Mouse (Mus musculus): ENCODE measurements at regions not wholly inside any gene's neighbourhood (a gene's known extent, or its start where the extent isn't known, plus 50 kb on each side); places are given as distances from the start of the nearest gene placed in this dataset.
A peak's percentile ranks its signal among the peaks of the same experiment; 100 is the strongest.
"Not testable (repeated sequence)": the region's sequence is repeated elsewhere in the genome, so short reads cannot be mapped to it uniquely, and the experiment has no call there.

DNA sequence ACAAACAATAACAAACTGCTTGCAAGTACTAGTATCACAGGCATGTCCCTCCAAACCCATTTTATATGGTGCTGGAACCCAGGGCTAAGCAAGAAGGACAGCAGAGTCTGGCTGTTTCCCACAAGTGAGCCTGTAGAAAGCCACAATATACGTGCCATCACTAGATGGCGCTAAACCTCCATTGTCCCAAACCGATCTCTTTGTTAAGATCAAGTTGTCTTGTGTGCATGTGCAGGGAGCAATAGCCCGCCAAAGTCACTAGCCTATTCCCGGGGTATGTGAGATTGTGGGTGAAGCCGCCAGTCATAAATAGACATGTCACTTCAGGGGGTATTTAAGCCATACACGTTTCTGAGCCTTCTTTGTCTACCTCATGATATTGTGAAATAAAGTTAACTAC is 145.4 kb upstream of the Asap2 start:
- not testable (repeated sequence) for H3K9me3 ChIP-seq (replicated peaks; ENCODE audit: low read length); H3K9ac ChIP-seq (ENCODE audit: low read depth, low read length); H3K36me3 ChIP-seq (ENCODE audit: insufficient read depth, low read length); H3K27me3 ChIP-seq (ENCODE audit: insufficient read depth, low read length); H3K4me3 ChIP-seq (replicated peaks; ENCODE audit: low read depth, low read length); ATAC-seq (replicated peaks; ENCODE audit: low FRiP score, low read depth); H3K27ac ChIP-seq; H3K4me1 ChIP-seq (replicated peaks; ENCODE audit: insufficient read depth, low read length)
- H3K4me2 ChIP-seq (ENCODE audit: low read length) = 0 out of 2 replicates have a peak overlapping the region, but pooled peaks have one; percentile 7
- peak; percentile 24 for DNase-seq (ENCODE audit: low spot score)
- WGBS = 51% methylated on average over 7 of the region's 7 CpGs
- TF ChIP-seq CTCF (IDR thresholded peaks at IDR 0.05; ENCODE audit: low read depth) = peak; percentile 54

- TF ChIP-seq CTCF (IDR thresholded peaks at IDR 0.05; ENCODE audit: low read depth) = no peak
- DNase-seq (ENCODE audit: low spot score) = peak; percentile 0
- Histone ChIP-seq H3K9me3 (replicated peaks; ENCODE audit: low read length) (no peaks in the 10 kb centered on the region), H3K27ac (no peak overlapping the region), H3K9ac (ENCODE audit: low read depth, low read length) (no peak overlapping the region), H3K4me2 (ENCODE audit: low read length) (peak overlapping the region; percentile 7; the same call in 1 of the 2 replicates), H3K27me3 (ENCODE audit: insufficient read depth, low read length) (no peaks in the 10 kb centered on the region), H3K36me3 (ENCODE audit: insufficient read depth, low read length) (no peaks in the 10 kb centered on the region), H3K4me3 (replicated peaks; ENCODE audit: low read depth, low read length) (no peak overlapping the region), H3K4me1 (replicated peaks; ENCODE audit: insufficient read depth, low read length) (no peaks in the 10 kb centered on the region)
- 63% methylated on average over 17 of the region's 17 CpGs for WGBS
- no peak for ATAC-seq (replicated peaks; ENCODE audit: low FRiP score, low read depth)
Observed at GRCm38 (mm10) chr12:20845297-20845696, 145.0 kb upstream of the Asap2 start.

DNA sequence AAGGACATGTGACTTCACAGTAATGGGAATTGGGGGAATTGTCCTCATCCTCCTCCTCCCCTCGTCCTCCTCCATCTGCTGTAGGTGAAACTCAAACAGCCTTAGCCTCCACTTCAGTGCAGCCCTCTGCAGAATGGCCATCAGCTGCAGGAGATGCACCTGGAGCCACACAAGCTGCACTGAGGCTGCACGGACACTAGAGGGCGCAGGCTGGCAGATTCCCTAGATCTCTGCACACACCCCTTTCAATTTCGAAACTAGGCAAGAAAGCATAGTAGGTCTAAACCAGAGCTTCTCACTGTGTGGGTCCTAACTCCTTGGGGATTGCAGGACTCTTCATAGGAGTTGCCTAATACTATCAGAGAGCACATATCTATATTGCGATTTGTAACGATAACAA is 106.2 kb upstream of the Asap2 start:
- not testable (repeated sequence) for H3K4me1 ChIP-seq (replicated peaks; ENCODE audit: insufficient read depth, low read length); ATAC-seq (replicated peaks; ENCODE audit: low FRiP score, low read depth)
- WGBS = 72% methylated on average over 6 of the region's 6 CpGs

GRCm38 (mm10) chr12:20920653-20921397 is 69.4 kb upstream of the Asap2 start:
- not testable (repeated sequence) for H3K27me3 ChIP-seq (ENCODE audit: insufficient read depth, low read length); H3K36me3 ChIP-seq (ENCODE audit: insufficient read depth, low read length); H3K4me1 ChIP-seq (replicated peaks; ENCODE audit: insufficient read depth, low read length); H3K9me3 ChIP-seq (replicated peaks; ENCODE audit: low read length)
- DNase-seq (ENCODE audit: low spot score) (peak; percentile 84), ATAC-seq (replicated peaks; ENCODE audit: low FRiP score, low read depth) (peak; percentile 100)
- WGBS = under 1% methylated on average over 68 of the region's 87 CpGs
- Histone ChIP-seq H3K4me3 (replicated peaks; ENCODE audit: low read depth, low read length) (peak overlapping the region; percentile 80), H3K4me2 (ENCODE audit: low read length) (peak overlapping the region; percentile 56), H3K9ac (ENCODE audit: low read depth, low read length) (peak overlapping the region; percentile 88), H3K27ac (peak overlapping the region; percentile 94)

More for the DNA sequence above, 106.2 kb upstream of the Asap2 start:
- H3K4me2 ChIP-seq (ENCODE audit: low read length); H3K27ac ChIP-seq; H3K9ac ChIP-seq (ENCODE audit: low read depth, low read length); H3K9me3 ChIP-seq (replicated peaks; ENCODE audit: low read length); H3K36me3 ChIP-seq (ENCODE audit: insufficient read depth, low read length); H3K27me3 ChIP-seq (ENCODE audit: insufficient read depth, low read length); H3K4me3 ChIP-seq (replicated peaks; ENCODE audit: low read depth, low read length); DNase-seq (ENCODE audit: low spot score): not testable (repeated sequence)

DNA sequence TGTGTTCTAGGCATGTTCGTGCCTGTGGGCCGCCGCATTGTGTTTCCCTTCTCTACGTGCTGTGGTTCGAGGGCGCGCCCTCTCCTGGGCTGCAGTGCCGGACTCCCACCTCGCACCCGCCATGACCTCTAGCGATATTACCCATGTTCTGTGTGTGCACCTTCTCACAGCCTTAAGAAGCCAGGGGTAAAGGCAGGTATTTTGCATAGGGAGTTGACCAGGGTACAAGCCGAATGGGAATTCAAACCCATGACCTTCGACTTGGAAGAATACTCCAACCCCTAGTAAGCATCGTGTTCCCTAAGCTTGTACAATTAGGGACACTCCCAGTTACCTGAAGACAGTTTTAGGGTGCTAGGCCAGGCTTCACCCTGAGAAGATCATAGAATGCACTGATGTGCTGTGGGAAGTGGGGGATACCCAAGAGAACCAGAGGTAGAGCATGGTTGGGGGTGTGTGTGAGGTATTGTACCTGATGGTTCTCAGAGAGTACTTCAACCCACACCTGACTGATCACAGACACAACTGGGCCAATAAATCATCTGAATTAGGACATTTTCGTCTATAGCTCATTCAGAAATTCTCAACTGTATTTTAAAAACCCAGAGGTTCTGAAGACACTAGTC is 68.7 kb upstream of the Asap2 start:
- 11% methylated on average over 12 of the region's 15 CpGs for WGBS

DNA sequence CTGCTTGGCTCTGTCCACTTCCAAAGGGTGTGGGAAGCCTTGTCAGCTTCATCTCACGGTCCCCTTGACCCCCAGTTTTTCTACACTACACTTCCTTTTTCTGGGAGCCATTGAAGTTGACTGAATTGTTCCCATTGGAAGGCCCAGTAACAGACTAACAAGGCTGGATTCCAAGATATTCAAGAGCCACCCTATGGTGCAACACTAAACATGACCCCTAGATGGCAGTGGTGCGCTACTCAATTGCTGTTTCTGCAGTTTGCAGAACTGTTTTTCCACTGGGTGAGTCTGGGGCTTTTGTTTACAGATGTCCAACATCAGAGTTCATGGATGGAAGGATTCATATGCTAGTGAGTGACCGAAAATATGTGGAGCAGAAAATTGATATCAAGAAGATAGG is 61.3 kb upstream of the Asap2 start:
- not testable (repeated sequence) for H3K9me3 ChIP-seq (replicated peaks; ENCODE audit: low read length); H3K4me3 ChIP-seq (replicated peaks; ENCODE audit: low read depth, low read length); H3K27ac ChIP-seq; H3K4me1 ChIP-seq (replicated peaks; ENCODE audit: insufficient read depth, low read length); H3K27me3 ChIP-seq (ENCODE audit: insufficient read depth, low read length); H3K36me3 ChIP-seq (ENCODE audit: insufficient read depth, low read length); H3K4me2 ChIP-seq (ENCODE audit: low read length); ATAC-seq (replicated peaks; ENCODE audit: low FRiP score, low read depth); H3K9ac ChIP-seq (ENCODE audit: low read depth, low read length)
- TF ChIP-seq CTCF (IDR thresholded peaks at IDR 0.05; ENCODE audit: low read depth) = peak; percentile 67
- DNase-seq (ENCODE audit: low spot score) = peak; percentile 27
- WGBS = 16% methylated on average over 3 of the region's 3 CpGs

More for the DNA sequence above, 68.7 kb upstream of the Asap2 start:
- H3K36me3 ChIP-seq (ENCODE audit: insufficient read depth, low read length); DNase-seq (ENCODE audit: low spot score); H3K4me1 ChIP-seq (replicated peaks; ENCODE audit: insufficient read depth, low read length); ATAC-seq (replicated peaks; ENCODE audit: low FRiP score, low read depth); H3K9me3 ChIP-seq (replicated peaks; ENCODE audit: low read length); H3K27me3 ChIP-seq (ENCODE audit: insufficient read depth, low read length): not testable (repeated sequence)
- H3K4me2 ChIP-seq (ENCODE audit: low read length) = peak overlapping the region; percentile 56; the same call in 1 of the 2 replicates
- peak overlapping the region; percentile 88; the same call in 1 of the 2 replicates for H3K9ac ChIP-seq (ENCODE audit: low read depth, low read length)
- peak overlapping the region; percentile 80 for H3K4me3 ChIP-seq (replicated peaks; ENCODE audit: low read depth, low read length)
- peak overlapping the region; percentile 94; the same call in 1 of the 2 replicates for H3K27ac ChIP-seq
